In the genomic region with DNA sequence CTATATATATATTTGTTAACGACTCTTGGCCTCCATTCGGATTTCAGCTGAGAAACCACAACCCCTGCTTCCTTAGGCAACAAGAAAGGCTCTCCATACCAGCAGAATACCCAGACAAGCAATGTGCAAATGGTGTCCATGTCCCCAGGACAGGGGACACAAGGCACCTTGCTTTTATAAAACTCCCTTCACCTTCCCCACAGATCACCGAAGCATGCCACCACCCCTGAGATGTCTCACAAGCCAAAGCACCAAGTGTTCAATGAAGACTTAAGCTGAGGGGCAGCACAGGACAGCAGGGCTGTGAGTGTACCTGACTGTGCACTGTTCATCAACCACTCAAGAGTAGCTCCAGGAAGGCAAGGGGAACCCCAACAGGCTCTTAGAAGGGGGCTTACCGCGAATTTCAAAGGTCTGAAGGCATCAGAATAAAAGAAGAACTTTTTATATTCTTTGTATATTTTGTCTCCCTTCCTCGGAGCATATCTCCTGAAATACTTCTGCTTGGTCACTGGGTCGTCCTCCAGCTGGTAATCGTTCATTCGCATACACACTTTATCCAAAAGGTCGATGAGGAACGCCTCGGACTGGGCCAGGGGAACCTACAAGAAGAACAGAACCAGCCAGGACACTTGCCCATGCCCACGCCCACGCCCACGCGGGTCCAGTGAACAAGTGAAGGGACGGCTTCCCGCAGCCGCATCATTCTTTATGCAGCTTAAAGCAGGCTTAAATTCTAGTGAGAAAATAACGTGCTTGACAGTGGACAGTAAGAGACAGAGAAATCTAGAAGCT, we compare ENCODE assay signal across 14 mouse cellular contexts. TPM values are rescaled to one million over a fixed set of nuclear protein-coding genes. Genes with fewer than 3 reads are reported as not detected.
DNase-seq lines count a peak whose midpoint lies in the region; ATAC-seq and TF ChIP-seq lines count a peak whose summit lies in the region.
"Had no signal": no experiment of that assay in that cellular context is flagged by ENCODE, and none has a peak within 500 bp of the region (broad histone marks: within the 10 kb centered on the region; RNA-seq: fewer than 3 reads in every experiment).

No protein-coding gene starts in this region.

- no peak for DNase-seq in heart, adult 9 months (ENCODE audit: low spot score in 2 of 2)
- peak; percentile 57 to 64 for DNase-seq in cerebellum, postnatal 14 days
- DNase-seq in hindbrain, postnatal 0 days (ENCODE audit: low spot score) = no peak
- DNase-seq in gastrocnemius, postnatal 4 days (ENCODE audit: low spot score in 2 of 2) = no peak
- DNase-seq in right cerebral cortex, postnatal 10 days (ENCODE audit: low spot score in 2 of 2) = no peak
- DNase-seq in left cerebral cortex, adult 2 months (ENCODE audit: extremely low spot score in 1 of 2, low spot score in 2 of 2) = no peak
- DNase-seq: adrenal gland, adult 8-10 months; liver, embryonic 13.5 days; spleen, adult 18-20 months had no signal

- no peak overlapping the region for H3K9ac ChIP-seq in heart, embryonic 13.5 days
- H3K9ac ChIP-seq in hindbrain, postnatal 0 days (replicated peaks; ENCODE audit: low read length) = peak overlapping the region; percentile 63
- no peak overlapping the region for H3K9ac ChIP-seq in neural tube, embryonic 12.5 days
- H3K9ac ChIP-seq: liver, embryonic 13.5 days had no signal

- no peak for TF ChIP-seq CTCF in hindbrain, postnatal 0 days (IDR thresholded peaks at IDR 0.05; ENCODE audit: low read depth)
- TF ChIP-seq CTCF in left cerebral cortex, adult 2 months (IDR thresholded peaks at IDR 0.05) = no peak

- peaks cover 98% of the 10 kb centered on the region for H3K27me3 ChIP-seq in heart, embryonic 13.5 days (replicated peaks)
- H3K27me3 ChIP-seq in hindbrain, postnatal 0 days (ENCODE audit: insufficient read depth, low read length) = peaks cover 12% of the 10 kb centered on the region
- H3K27me3 ChIP-seq in neural tube, embryonic 12.5 days (replicated peaks) = peaks cover 64% of the 10 kb centered on the region

- H3K27ac ChIP-seq in heart, embryonic 13.5 days (replicated peaks) = no peak overlapping the region
- peak overlapping the region; percentile 80; the same call in 1 of the 2 replicates for H3K27ac ChIP-seq in hindbrain, postnatal 0 days
- H3K27ac ChIP-seq in neural tube, embryonic 12.5 days = no peak overlapping the region
- H3K27ac ChIP-seq in left cerebral cortex, adult 2 months = no peak overlapping the region
- H3K27ac ChIP-seq: liver, embryonic 13.5 days had no signal

- no peak for ATAC-seq in heart, embryonic 13.5 days (ENCODE audit: extremely low read depth, insufficient number of reproducible peaks, low FRiP score, low TSS enrichment)
- ATAC-seq in hindbrain, postnatal 0 days = no peak
- no peak for ATAC-seq in neural tube, embryonic 12.5 days (ENCODE audit: low FRiP score, low read depth)
- ATAC-seq: CD4-positive, CD25-positive, alpha-beta regulatory T cell, adult 4 months had no signal

- H3K9me3 ChIP-seq in heart, embryonic 13.5 days = no peaks in the 10 kb centered on the region
- H3K9me3 ChIP-seq in hindbrain, postnatal 0 days (ENCODE audit: low read length) = no peaks in the 10 kb centered on the region
- H3K9me3 ChIP-seq in neural tube, embryonic 12.5 days = no peaks in the 10 kb centered on the region
- H3K9me3 ChIP-seq: liver, embryonic 13.5 days had no signal

- H3K36me3 ChIP-seq in heart, embryonic 13.5 days = no peaks in the 10 kb centered on the region
- H3K36me3 ChIP-seq in hindbrain, postnatal 0 days (ENCODE audit: insufficient read depth, low read length) = no peaks in the 10 kb centered on the region
- H3K36me3 ChIP-seq in neural tube, embryonic 12.5 days = no peaks in the 10 kb centered on the region
- H3K36me3 ChIP-seq: liver, embryonic 13.5 days had no signal

- no peak overlapping the region for H3K4me3 ChIP-seq in heart, embryonic 13.5 days
- peak overlapping the region; percentile 53 for H3K4me3 ChIP-seq in hindbrain, postnatal 0 days (ENCODE audit: low read length)
- H3K4me3 ChIP-seq in neural tube, embryonic 12.5 days = peak overlapping the region; percentile 40
- no peak overlapping the region for H3K4me3 ChIP-seq in left cerebral cortex, adult 2 months

- peaks cover 11% of the 10 kb centered on the region for H3K4me1 ChIP-seq in heart, embryonic 13.5 days
- no peaks in the 10 kb centered on the region for H3K4me1 ChIP-seq in hindbrain, postnatal 0 days (ENCODE audit: insufficient read depth, low read length)
- H3K4me1 ChIP-seq in neural tube, embryonic 12.5 days = peaks cover 12% of the 10 kb centered on the region

- 16% methylated on average over 20 of the region's 20 CpGs for WGBS in heart, embryonic 13.5 days
- whole genome bisulfite sequencing in hindbrain, postnatal 0 days = 12% methylated on average over 20 of the region's 20 CpGs
- 15% methylated on average over 20 of the region's 20 CpGs for WGBS in neural tube, embryonic 12.5 days

- peak overlapping the region; percentile 67; the same call in 1 of the 2 replicates for H3K4me2 ChIP-seq in heart, embryonic 13.5 days
- H3K4me2 ChIP-seq in hindbrain, postnatal 0 days (ENCODE audit: low read depth, low read length) = peak overlapping the region; percentile 61
- H3K4me2 ChIP-seq in neural tube, embryonic 12.5 days (replicated peaks) = peak overlapping the region; percentile 80

- intact Hi-C loops in left cerebral cortex, adult 2 months (cut with DNase I) = no loop called here

RNA-seq across cellular contexts. Expression of a gene that starts 36.7 kb away (rescaled TPM):
- polyA plus RNA-seq in heart, embryonic 13.5 days (2015; fragmentation: Nextera tagmentation; extraction: Ambion mirVana) = 0.08 TPM in 1 of 2 replicates, not detected in the other
- 43.9 and 45.6 TPM in 2 replicates for total RNA-seq in hindbrain, postnatal 0 days (2014; rRNA removed)
- polyA plus RNA-seq in hindbrain, postnatal 0 days (2015; fragmentation: Nextera tagmentation; extraction: Ambion mirVana) = 31.7 and 36.9 TPM in 2 replicates
- polyA plus RNA-seq in neural tube, embryonic 12.5 days (2016; fragmentation: Nextera tagmentation; extraction: Ambion mirVana) = 8.0 and 8.7 TPM in 2 replicates
- not detected for total RNA-seq in gastrocnemius, postnatal 4 days (2021)
- not detected for total RNA-seq in left cerebral cortex, adult 2 months (2021)
- total RNA-seq: adrenal gland, adult 8-10 months had no signal
- polyA plus RNA-seq: CD4-positive, CD25-positive, alpha-beta regulatory T cell, adult 4 months; heart, embryonic 14.5 days had no signal

RNA-seq across cellular contexts. Expression of a gene that starts 43.4 kb away (rescaled TPM):
- not detected in 2 replicates for polyA plus RNA-seq in heart, embryonic 13.5 days (2015; fragmentation: Nextera tagmentation; extraction: Ambion mirVana)
- total RNA-seq in hindbrain, postnatal 0 days (2014; rRNA removed) = 33.8 and 35.1 TPM in 2 replicates
- polyA plus RNA-seq in hindbrain, postnatal 0 days (2015; fragmentation: Nextera tagmentation; extraction: Ambion mirVana) = 0.98 and 1.1 TPM in 2 replicates
- 0.05 TPM in 1 of 2 replicates, not detected in the other for polyA plus RNA-seq in neural tube, embryonic 12.5 days (2016; fragmentation: Nextera tagmentation; extraction: Ambion mirVana)
- under 1 TPM in 1 of 2 experiments, not detected in 1; 0.18 TPM for total RNA-seq in gastrocnemius, postnatal 4 days (2021)
- total RNA-seq in left cerebral cortex, adult 2 months (2021) = under 1 TPM; 0.09 to 0.59 TPM
- polyA plus RNA-seq: CD4-positive, CD25-positive, alpha-beta regulatory T cell, adult 4 months; embryonic facial prominence, embryonic 14.5 days; heart, embryonic 14.5 days; liver, embryonic 13.5 days had no signal

Comparison
In these comparisons a context has a peak if more than half of its experiments do, and no peak if none do; other contexts are left out.
1. H3K4me3 ChIP-seq: peak in hindbrain, postnatal 0 days (single experiment) and neural tube, embryonic 12.5 days (single experiment); none in heart, embryonic 13.5 days (single experiment) and left cerebral cortex, adult 2 months (single experiment).
2. DNase-seq: peak in cerebellum, postnatal 14 days (2 of 2); none in heart, adult 9 months (0 of 2), hindbrain, postnatal 0 days (single experiment), gastrocnemius, postnatal 4 days (0 of 2), right cerebral cortex, postnatal 10 days (0 of 2) and left cerebral cortex, adult 2 months (0 of 2).
3. RNA of a gene that starts 36.7 kb away (total RNA-seq): 43.9 to 45.6 TPM in hindbrain, postnatal 0 days; not detected in gastrocnemius, postnatal 4 days and not detected in left cerebral cortex, adult 2 months; every median in the first group is over 10 times any median in the second.
4. RNA of a gene that starts 43.4 kb away (total RNA-seq): 33.8 to 35.1 TPM in hindbrain, postnatal 0 days; 0.09 to 0.59 TPM in left cerebral cortex, adult 2 months and 0.18 TPM in gastrocnemius, postnatal 4 days; every median in the first group is over 10 times any median in the second.
5. Peak in every context shown above with its lines, with median percentiles within 50 percentile points of each other: H3K4me2 ChIP-seq.